Mouse (Mus musculus) forebrain, embryonic 15.5 days (tissue): ENCODE measurements around the gene Spata5. TPM values are rescaled to one million over a fixed set of nuclear protein-coding genes. Genes with fewer than 3 reads are reported as not detected.

ENCODE experiments used
- ATAC-seq: fragments of 200-750 bp; cut with Nextera tagmentation; replicated peaks from 2 replicates; pipeline ENCODE4 v1.8.0; 2017; ENCODE audit warnings: mild to moderate bottlenecking, moderate TSS enrichment, moderate library complexity
- H3K27ac ChIP-seq: fragments of 300-500 bp; sonication (generic); replicated peaks from 2 replicates; pipeline ENCODE4 v1.5.1; 2015; ENCODE audit warnings: mild to moderate bottlenecking, inconsistent platforms
- H3K27me3 ChIP-seq: fragments of 300-500 bp; sonication (generic); 2 replicates; pipeline ENCODE4 v1.6.1; 2015; ENCODE audit warnings: inconsistent platforms
- H3K36me3 ChIP-seq: fragments of 300-500 bp; sonication (generic); 2 replicates; pipeline ENCODE4 v1.6.1; 2015; ENCODE audit warnings: mild to moderate bottlenecking, inconsistent platforms
- H3K4me1 ChIP-seq: fragments of 300-500 bp; sonication (generic); 2 replicates; pipeline ENCODE4 v1.6.1; 2015; ENCODE audit warnings: inconsistent platforms
- H3K4me2 ChIP-seq: fragments of 300-500 bp; sonication (generic); replicated peaks from 2 replicates; pipeline ENCODE4 v1.6.1; 2015; ENCODE audit warnings: mild to moderate bottlenecking, inconsistent platforms
- H3K4me3 ChIP-seq: fragments of 300-500 bp; sonication (generic); 2 replicates; pipeline ENCODE4 v1.5.1; 2015; ENCODE audit warnings: mild to moderate bottlenecking, inconsistent platforms
- H3K9ac ChIP-seq: fragments of 300-500 bp; sonication (generic); replicated peaks from 2 replicates; pipeline ENCODE4 v1.6.1; 2015; ENCODE audit warnings: mild to moderate bottlenecking, inconsistent platforms
- H3K9me3 ChIP-seq: fragments of 300-500 bp; sonication (generic); 2 replicates; pipeline ENCODE4 v1.6.1; 2016; ENCODE audit warnings: inconsistent platforms
- WGBS: fragments of 180-500 bp; shearing (Covaris S2); methylation state at CpG from one replicate; pipeline ENCODE4 v1.1.7; 2015; ENCODE audit warnings: mixed read lengths; 5-methylcytosine and 5-hydroxymethylcytosine counted together
- polyA plus RNA-seq: library from polyadenylated mRNA; unstranded; fragments of >200 nt; fragmentation: Nextera tagmentation; extraction: Ambion mirVana; gene quantifications from 2 replicates; pipeline ENCODE4 v1.2.1, GENCODE M21; 2015

The Spata5 gene
- polyA plus RNA-seq, 1 experiment from 2014 or later, result 34.7 TPM

- Histone ChIP-seq H3K27me3 (no peaks in the 10 kb centered on the region), H3K36me3 (no peaks in the 10 kb centered on the region), H3K9ac (no peak overlapping the region), H3K9me3 (no peaks in the 10 kb centered on the region), H3K27ac (no peak overlapping the region), H3K4me3 (no peak overlapping the region), H3K4me1 (no peaks in the 10 kb centered on the region), H3K4me2 (no peak overlapping the region)
- ATAC-seq, result no peak
- WGBS, result 77% methylated on average over 4 of the region's 4 CpGs
Measured at GRCm38 (mm10) chr3:37546351-37546750, 126.7 kb downstream of the Spata5 start.

- Histone ChIP-seq H3K4me1 (no peaks in the 10 kb centered on the region), H3K9me3 (no peaks in the 10 kb centered on the region), H3K4me2 (no peak overlapping the region), H3K36me3 (no peaks in the 10 kb centered on the region), H3K4me3 (no peak overlapping the region), H3K9ac (no peak overlapping the region), H3K27me3 (no peaks in the 10 kb centered on the region), H3K27ac (no peak overlapping the region)
- no peak for ATAC-seq
- 82% methylated on average over 3 of the region's 3 CpGs for WGBS
Measured at GRCm38 (mm10) chr3:37550190-37550589, 130.5 kb downstream of the Spata5 start.

GRCm38 (mm10) chr3:37550594-37550993 is 130.9 kb downstream of the Spata5 start:
- Histone ChIP-seq H3K36me3 (no peaks in the 10 kb centered on the region), H3K4me3 (no peak overlapping the region), H3K27me3 (no peaks in the 10 kb centered on the region), H3K27ac (no peak overlapping the region), H3K9ac (no peak overlapping the region), H3K4me1 (no peaks in the 10 kb centered on the region), H3K4me2 (no peak overlapping the region), H3K9me3 (no peaks in the 10 kb centered on the region)
- no peak for ATAC-seq
- 68% methylated on average over 1 of the region's 1 CpGs for WGBS

GRCm38 (mm10) chr3:37551486-37551885 is 131.8 kb downstream of the Spata5 start:
- WGBS, result 59% methylated on average over 1 of the region's 1 CpGs
- no peak for ATAC-seq
- H3K4me3 ChIP-seq, result no peak overlapping the region
- no peak overlapping the region for H3K4me2 ChIP-seq
- H3K9ac ChIP-seq, result no peak overlapping the region
- no peaks in the 10 kb centered on the region for H3K36me3 ChIP-seq
- no peaks in the 10 kb centered on the region for H3K9me3 ChIP-seq
- no peaks in the 10 kb centered on the region for H3K27me3 ChIP-seq
- no peaks in the 10 kb centered on the region for H3K4me1 ChIP-seq
- H3K27ac ChIP-seq, result no peak overlapping the region

- no peak for ATAC-seq
- Histone ChIP-seq H3K27ac (no peak overlapping the region), H3K9me3 (no peaks in the 10 kb centered on the region), H3K4me3 (no peak overlapping the region), H3K9ac (no peak overlapping the region), H3K4me2 (no peak overlapping the region), H3K4me1 (no peaks in the 10 kb centered on the region), H3K36me3 (no peaks in the 10 kb centered on the region), H3K27me3 (no peaks in the 10 kb centered on the region)
- 83% methylated on average over 3 of the region's 3 CpGs for WGBS
Measured at GRCm38 (mm10) chr3:37552244-37552643, 132.5 kb downstream of the Spata5 start.

- Histone ChIP-seq H3K4me2 (no peak overlapping the region), H3K4me3 (no peak overlapping the region), H3K27me3 (no peaks in the 10 kb centered on the region), H3K9ac (no peak overlapping the region), H3K9me3 (no peaks in the 10 kb centered on the region), H3K4me1 (no peaks in the 10 kb centered on the region), H3K27ac (no peak overlapping the region), H3K36me3 (no peaks in the 10 kb centered on the region)
- WGBS, result 98% methylated on average over 1 of the region's 1 CpGs
- no peak for ATAC-seq
Measured at GRCm38 (mm10) chr3:37553371-37554033, 133.8 kb downstream of the Spata5 start.

- 81% methylated on average over 7 of the region's 7 CpGs for WGBS
- Histone ChIP-seq H3K9ac (no peak overlapping the region), H3K9me3 (no peaks in the 10 kb centered on the region), H3K4me3 (no peak overlapping the region), H3K4me2 (no peak overlapping the region), H3K4me1 (no peaks in the 10 kb centered on the region), H3K36me3 (no peaks in the 10 kb centered on the region), H3K27me3 (no peaks in the 10 kb centered on the region), H3K27ac (no peak overlapping the region)
- ATAC-seq, result no peak
Measured at GRCm38 (mm10) chr3:37556412-37557113, 136.9 kb downstream of the Spata5 start.

- H3K27me3 ChIP-seq, result no peaks in the 10 kb centered on the region
- no peaks in the 10 kb centered on the region for H3K36me3 ChIP-seq
- H3K4me3 ChIP-seq, result no peak overlapping the region
- no peak overlapping the region for H3K27ac ChIP-seq
- H3K9me3 ChIP-seq, result no peaks in the 10 kb centered on the region
- no peaks in the 10 kb centered on the region for H3K4me1 ChIP-seq
- H3K4me2 ChIP-seq, result no peak overlapping the region
- no peak for ATAC-seq
- 91% methylated on average over 4 of the region's 4 CpGs for WGBS
- no peak overlapping the region for H3K9ac ChIP-seq
Measured at GRCm38 (mm10) chr3:37557741-37558479, 138.2 kb downstream of the Spata5 start.

GRCm38 (mm10) chr3:37559339-37559738 is 139.6 kb downstream of the Spata5 start:
- Histone ChIP-seq H3K4me1 (no peaks in the 10 kb centered on the region), H3K4me2 (no peak overlapping the region), H3K27ac (no peak overlapping the region), H3K9ac (no peak overlapping the region), H3K36me3 (no peaks in the 10 kb centered on the region), H3K4me3 (no peak overlapping the region), H3K9me3 (no peaks in the 10 kb centered on the region), H3K27me3 (no peaks in the 10 kb centered on the region)
- WGBS, result 75% methylated on average over 2 of the region's 2 CpGs
- ATAC-seq, result no peak

- Histone ChIP-seq H3K4me1 (no peaks in the 10 kb centered on the region), H3K27me3 (no peaks in the 10 kb centered on the region), H3K4me3 (no peak overlapping the region), H3K9me3 (no peaks in the 10 kb centered on the region), H3K36me3 (no peaks in the 10 kb centered on the region), H3K9ac (no peak overlapping the region), H3K4me2 (no peak overlapping the region), H3K27ac (no peak overlapping the region)
- 96% methylated on average over 3 of the region's 3 CpGs for WGBS
- no peak for ATAC-seq
Measured at GRCm38 (mm10) chr3:37561466-37561865, 141.8 kb downstream of the Spata5 start.

GRCm38 (mm10) chr3:37566097-37566496 is 146.4 kb downstream of the Spata5 start:
- H3K27ac ChIP-seq, result no peak overlapping the region
- H3K4me1 ChIP-seq, result peaks cover 15% of the 10 kb centered on the region
- no peak overlapping the region for H3K9ac ChIP-seq
- ATAC-seq, result no peak
- no peak overlapping the region for H3K4me2 ChIP-seq
- H3K27me3 ChIP-seq, result no peaks in the 10 kb centered on the region
- WGBS, result 97% methylated on average over 6 of the region's 6 CpGs
- no peak overlapping the region for H3K4me3 ChIP-seq
- no peaks in the 10 kb centered on the region for H3K9me3 ChIP-seq
- H3K36me3 ChIP-seq, result no peaks in the 10 kb centered on the region

- Histone ChIP-seq H3K9me3 (no peaks in the 10 kb centered on the region), H3K4me1 (peaks cover 15% of the 10 kb centered on the region), H3K9ac (no peak overlapping the region), H3K27ac (no peak overlapping the region), H3K36me3 (no peaks in the 10 kb centered on the region), H3K27me3 (no peaks in the 10 kb centered on the region), H3K4me3 (no peak overlapping the region), H3K4me2 (no peak overlapping the region)
- no peak for ATAC-seq
- WGBS, result 89% methylated on average over 1 of the region's 1 CpGs
Measured at GRCm38 (mm10) chr3:37567505-37567904, 147.8 kb downstream of the Spata5 start.
